Mouse (Mus musculus): ENCODE data around the gene Fbxo36. TPM values are rescaled to one million over a fixed set of nuclear protein-coding genes. Genes with fewer than 3 reads are reported as not detected.

The Fbxo36 gene
- total RNA-seq, 2 experiments from 2014 or later, result 2.0 to 3.4 TPM

DNA sequence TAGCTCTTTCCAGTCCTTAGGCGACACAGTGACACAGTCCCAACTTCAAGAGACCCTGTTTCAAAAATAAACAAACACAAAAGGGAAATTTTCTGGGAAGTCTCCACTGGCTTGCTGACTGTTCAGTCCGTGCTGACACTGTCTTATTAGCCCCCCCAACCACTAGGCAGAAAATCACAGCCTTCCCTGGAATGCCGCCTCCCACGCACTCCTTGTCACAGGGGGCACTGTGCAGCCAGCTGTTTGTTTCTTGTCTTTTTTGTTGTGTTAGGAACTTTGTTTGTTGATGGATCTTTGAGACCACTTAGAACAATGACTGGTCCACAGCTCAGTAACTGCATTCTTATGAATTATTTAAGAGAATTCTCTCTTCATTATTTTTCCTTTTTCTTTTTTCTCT is 44.2 kb downstream of the Fbxo36 start:
- no peak for DNase-seq (ENCODE audit: low spot score in 2 of 2)
- intact Hi-C loops (cut with DNase I), result no loop called here

DNA sequence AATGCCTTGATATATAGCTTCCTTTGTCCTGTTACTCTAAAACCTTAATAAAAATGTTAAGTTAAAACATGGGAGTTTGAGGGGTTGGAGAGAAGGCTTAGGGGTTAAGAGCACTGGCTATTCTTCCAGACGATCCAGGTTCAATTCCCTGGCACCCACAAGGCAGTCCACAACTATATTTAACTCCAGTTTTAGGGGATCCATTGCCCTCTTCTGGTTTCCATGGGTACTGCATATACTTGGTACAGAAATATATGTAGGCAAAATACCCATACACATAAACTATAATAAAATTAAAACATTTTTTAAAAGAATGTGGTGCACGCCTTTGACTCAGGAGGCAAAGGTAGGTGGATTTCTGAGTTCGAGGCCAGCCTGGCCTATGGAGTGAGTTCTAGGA is 45.5 kb downstream of the Fbxo36 start:
- no peak for DNase-seq (ENCODE audit: low spot score in 2 of 2)
- intact Hi-C loops (cut with DNase I), result no loop called here

- intact Hi-C loops (cut with DNase I), result no loop called here
- DNase-seq (ENCODE audit: low spot score in 2 of 2), result no peak
Observed at GRCm38 (mm10) chr1:84885921-84886320, 46.3 kb downstream of the Fbxo36 start.

DNA sequence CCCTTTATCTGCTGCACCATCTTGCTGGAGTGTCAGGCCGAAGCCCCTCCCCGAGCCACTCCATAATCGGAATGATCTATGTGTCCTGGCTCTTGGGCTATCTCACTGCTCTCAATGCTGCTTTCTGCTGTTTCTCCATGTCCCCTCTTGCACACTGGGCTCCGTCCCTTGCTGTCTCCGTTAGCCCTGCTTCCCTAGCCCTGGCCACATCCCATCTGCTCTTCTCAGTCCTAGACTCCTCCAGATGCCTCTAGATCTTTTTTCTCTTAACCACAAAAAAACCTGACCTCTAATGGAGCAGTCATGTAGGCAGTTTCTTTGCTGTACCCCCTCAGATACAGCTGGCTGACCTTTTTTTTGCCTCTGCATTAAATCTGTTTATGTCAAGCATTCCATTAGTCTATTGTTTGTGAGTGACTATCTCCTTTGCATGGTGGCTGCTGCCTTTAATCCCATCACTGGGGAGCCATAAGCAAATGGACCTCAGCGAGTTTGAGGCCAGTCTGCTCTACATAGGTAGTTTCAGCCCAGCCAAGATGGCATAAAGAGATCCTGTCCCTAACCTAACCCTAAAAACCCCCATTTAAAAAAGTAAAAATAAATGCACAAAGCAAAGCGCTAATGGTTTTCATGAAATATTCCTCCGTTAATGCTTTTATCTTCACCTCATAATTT is 49.8 kb downstream of the Fbxo36 start:
- DNase-seq (ENCODE audit: low spot score in 2 of 2), result no peak
- intact Hi-C loops (cut with DNase I), result no loop called here

GRCm38 (mm10) chr1:84890005-84890393 is 50.4 kb downstream of the Fbxo36 start:
- no peak for DNase-seq (ENCODE audit: low spot score in 2 of 2)
- intact Hi-C loops (cut with DNase I), result no loop called here

DNA sequence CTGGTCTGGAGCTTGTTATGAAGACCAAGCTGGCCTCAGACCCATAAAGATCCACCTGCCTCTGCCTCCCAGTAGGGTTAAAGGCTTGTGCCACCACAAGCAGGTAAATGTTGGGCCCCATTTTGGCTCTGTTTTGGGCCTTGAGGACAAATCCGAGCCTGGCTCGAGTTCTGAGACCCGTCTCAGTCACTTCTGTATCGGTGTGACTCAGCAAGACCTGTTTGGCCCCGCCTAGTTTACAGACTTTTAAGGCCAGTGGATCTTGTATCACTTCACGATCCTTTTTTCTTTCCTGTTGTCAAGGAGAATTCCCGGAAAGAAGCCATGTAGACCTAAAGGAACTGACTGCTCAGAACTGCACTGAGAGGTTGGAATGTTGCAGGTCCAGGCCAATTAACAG is 50.9 kb downstream of the Fbxo36 start:
- intact Hi-C loops (cut with DNase I), result no loop called here
- no peak for DNase-seq (ENCODE audit: low spot score in 2 of 2)

DNA sequence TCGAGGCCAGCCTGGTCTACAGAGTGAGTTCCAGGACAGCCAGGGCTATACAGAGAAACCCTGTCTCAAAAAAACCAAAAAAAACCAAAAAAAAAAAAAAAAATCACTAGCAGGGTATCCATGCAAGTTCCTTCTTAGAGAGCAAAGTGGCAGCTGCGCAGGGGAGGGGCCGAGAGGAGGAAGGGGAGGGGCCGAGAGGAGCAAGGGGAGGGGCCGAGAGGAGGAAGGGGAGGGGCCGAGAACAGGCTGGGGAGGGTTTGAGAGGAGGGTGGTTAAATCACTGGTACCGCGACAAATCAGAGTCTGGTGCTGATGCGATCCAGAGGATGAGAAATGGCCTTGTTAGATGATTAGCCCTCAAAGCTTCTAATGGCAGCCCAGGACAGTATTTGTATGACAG is 52.1 kb downstream of the Fbxo36 start:
- DNase-seq (ENCODE audit: low spot score in 2 of 2), result no peak
- intact Hi-C loops (cut with DNase I), result no loop called here

DNA sequence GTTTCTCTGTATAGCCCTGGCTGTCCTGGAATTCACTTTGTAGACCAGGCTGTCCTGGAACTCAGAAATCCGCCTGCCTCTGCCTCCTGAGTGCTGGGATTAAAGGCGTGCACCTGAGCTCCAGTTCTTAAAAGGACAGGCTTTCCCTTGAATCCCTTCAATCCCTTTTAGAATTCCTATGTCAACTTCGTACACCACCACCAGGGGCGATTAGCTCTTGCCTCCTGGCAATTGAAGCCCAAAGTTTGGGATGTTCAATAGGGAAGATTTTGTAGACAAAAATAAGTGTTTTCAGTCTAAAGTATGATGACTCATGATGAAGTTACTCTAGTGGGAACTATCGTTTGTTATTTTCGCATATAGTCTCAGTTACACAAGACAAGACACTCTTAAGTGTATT is 57.7 kb downstream of the Fbxo36 start:
- intact Hi-C loops (cut with DNase I), result no loop called here
- no peak for DNase-seq (ENCODE audit: low spot score in 2 of 2)

GRCm38 (mm10) chr1:84899156-84899555 is 59.5 kb downstream of the Fbxo36 start:
- intact Hi-C loops (cut with DNase I), result no loop called here
- DNase-seq (ENCODE audit: low spot score in 2 of 2), result no peak

- intact Hi-C loops (cut with DNase I), result no loop called here
- no peak for DNase-seq (ENCODE audit: low spot score in 2 of 2)
Observed at GRCm38 (mm10) chr1:84904467-84904866, 64.8 kb downstream of the Fbxo36 start.

GRCm38 (mm10) chr1:84910177-84910804 is 70.7 kb downstream of the Fbxo36 start:
- DNase-seq (ENCODE audit: low spot score in 2 of 2), result no peak
- intact Hi-C loops (cut with DNase I), result no loop called here

- intact Hi-C loops (cut with DNase I), result no loop called here
- no peak for DNase-seq (ENCODE audit: low spot score in 2 of 2)
Observed at GRCm38 (mm10) chr1:84912571-84912970, 72.9 kb downstream of the Fbxo36 start.

- DNase-seq (ENCODE audit: low spot score in 2 of 2), result no peak
- intact Hi-C loops (cut with DNase I), result no loop called here
Observed at GRCm38 (mm10) chr1:84915010-84915409, 75.4 kb downstream of the Fbxo36 start.

DNA sequence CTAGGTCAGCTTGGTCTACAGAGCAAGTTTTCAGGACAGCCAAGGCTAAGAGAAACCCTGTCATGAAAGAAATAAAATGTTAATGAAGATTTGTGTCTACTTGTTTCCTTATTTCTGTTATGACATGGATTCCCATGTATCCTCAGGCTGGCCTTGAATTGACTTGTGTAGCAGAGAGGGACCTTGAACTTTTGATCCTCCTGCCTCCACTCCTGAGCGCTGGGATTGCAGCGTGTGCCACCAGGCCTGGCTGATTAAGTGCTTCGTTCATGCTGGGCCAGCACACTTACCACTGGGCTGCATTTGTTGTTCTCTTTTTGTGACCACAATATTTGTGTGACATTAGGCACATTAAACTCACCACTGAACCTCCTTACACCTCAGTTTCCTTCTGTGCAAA is 79.2 kb downstream of the Fbxo36 start:
- DNase-seq (ENCODE audit: low spot score in 2 of 2), result no peak
- intact Hi-C loops (cut with DNase I), result no loop called here

- intact Hi-C loops (cut with DNase I), result no loop called here
- no peak for DNase-seq (ENCODE audit: low spot score in 2 of 2)
Observed at GRCm38 (mm10) chr1:84923432-84923831, 83.8 kb downstream of the Fbxo36 start.

- DNase-seq (ENCODE audit: low spot score in 2 of 2), result no peak
- intact Hi-C loops (cut with DNase I), result no loop called here
Observed at GRCm38 (mm10) chr1:84924134-84924533, 84.5 kb downstream of the Fbxo36 start.

DNA sequence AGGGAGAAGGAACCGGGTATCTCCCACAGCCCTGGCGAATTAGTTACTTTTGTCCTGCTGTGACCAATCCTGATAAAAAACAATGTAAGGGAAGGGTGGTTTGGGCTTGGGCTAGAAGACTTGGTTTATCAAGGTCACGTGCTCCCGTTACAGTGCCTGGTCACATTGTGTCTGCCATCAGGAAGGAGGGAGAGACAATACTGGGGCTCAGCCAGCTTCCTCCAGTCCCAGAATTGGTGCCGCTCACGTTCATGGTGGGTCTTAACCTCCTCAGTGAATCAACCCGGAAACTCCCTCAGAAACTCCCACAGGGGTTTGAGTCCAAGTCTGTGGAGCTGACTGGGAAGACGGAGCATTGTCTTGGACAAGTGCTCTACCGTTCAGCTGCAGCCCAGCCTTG is 86.0 kb downstream of the Fbxo36 start:
- intact Hi-C loops (cut with DNase I), result no loop called here
- no peak for DNase-seq (ENCODE audit: low spot score in 2 of 2)

- intact Hi-C loops (cut with DNase I), result loop anchor here (5.0 kb wide), 1 partner anchor 96 kb away; the partner anchor contains the start of gene Fbxo36
- peak; percentile 75 to 84 for DNase-seq (ENCODE audit: low spot score in 2 of 2)
Observed at GRCm38 (mm10) chr1:84933472-84934150, 94.0 kb downstream of the Fbxo36 start.

DNA sequence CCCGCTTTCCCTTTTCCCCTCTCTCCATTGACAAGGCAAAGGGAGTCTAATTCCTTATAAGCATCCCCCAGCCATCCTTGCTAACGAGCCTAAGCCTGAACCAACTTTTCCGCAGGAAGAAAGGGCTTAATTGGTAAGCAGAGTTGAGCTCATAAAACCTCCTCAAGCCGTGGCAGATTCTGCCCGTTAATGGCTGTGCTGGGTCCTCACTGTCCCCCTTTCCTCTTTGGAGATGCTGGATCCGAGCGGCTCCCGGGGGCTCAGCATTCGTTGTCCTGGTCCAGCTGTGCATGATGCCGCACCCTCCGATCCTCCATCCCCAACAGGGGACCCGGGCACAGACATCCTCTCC is 94.5 kb downstream of the Fbxo36 start:
- no peak for DNase-seq (ENCODE audit: low spot score in 2 of 2)
- intact Hi-C loops (cut with DNase I), result loop anchor here (5.0 kb wide), 1 partner anchor 97 kb away; the partner anchor contains the start of gene Fbxo36

- intact Hi-C loops (cut with DNase I), result loop anchor here (5.0 kb wide), 1 partner anchor 97 kb away; the partner anchor contains the start of gene Fbxo36
- DNase-seq (ENCODE audit: low spot score in 2 of 2), result peak; percentile 70 to 71
Observed at GRCm38 (mm10) chr1:84934503-84935333, 95.1 kb downstream of the Fbxo36 start, which contains the start of gene Slc16a14. TSS of gene Slc16a14 (minus strand) at chr1:84935134.
